Mouse (Mus musculus): Measurements from ENCODE around the gene Hras.

- no peak for TF ChIP-seq CTCF (conservative IDR thresholded peaks at IDR 0.05; ENCODE audit: low read length)
- TF ChIP-seq NANOG (IDR thresholded peaks at IDR 0.05; ENCODE audit: borderline replicate concordance, low read length), result no peak
Observed at GRCm38 (mm10) chr7:141167901-141168517, 25.8 kb downstream of the Hras start.

Data from E14TG2a.4 (cell line).